Mouse (Mus musculus) embryonic facial prominence, embryonic 11.5 days (tissue): ENCODE measurements around the gene Vmn2r62. TPM values are rescaled to one million over a fixed set of nuclear protein-coding genes. Genes with fewer than 3 reads are reported as not detected.
"Not testable (repeated sequence)": the region's sequence is repeated elsewhere in the genome, so short reads cannot be mapped to it uniquely, and the experiment has no call there.

ENCODE experiments used
- ATAC-seq: fragments of 200-750 bp; cut with Nextera tagmentation; replicated peaks from 2 replicates; pipeline ENCODE4 v1.8.0; 2017; ENCODE audit warnings: low read depth; ENCODE audit not compliant: insufficient number of reproducible peaks, low FRiP score, low TSS enrichment
- DNase-seq: peaks from one replicate; pipeline ENCODE4 v3.0.0-alpha.2; 2015; ENCODE audit warnings: low spot score
- H3K27ac ChIP-seq: fragments of 300-500 bp; sonication (generic); replicated peaks from 2 replicates; pipeline ENCODE4 v1.5.1; 2014; ENCODE audit warnings: mild to moderate bottlenecking, low read depth, low read length, control low read depth
- H3K27me3 ChIP-seq: fragments of 300-500 bp; sonication (generic); 2 replicates; pipeline ENCODE4 v1.6.1; 2014; ENCODE audit warnings: mild to moderate bottlenecking, low read length, moderate library complexity, mixed read lengths; ENCODE audit not compliant: control insufficient read depth, insufficient read depth
- H3K36me3 ChIP-seq: fragments of 300-500 bp; sonication (generic); replicated peaks from 2 replicates; pipeline ENCODE4 v1.6.1; 2014; ENCODE audit warnings: low read depth, mild to moderate bottlenecking, low read length, moderate library complexity, mixed read lengths; ENCODE audit not compliant: control insufficient read depth, insufficient read depth
- H3K4me1 ChIP-seq: fragments of 300-500 bp; sonication (generic); 2 replicates; pipeline ENCODE4 v1.6.1; 2014; ENCODE audit warnings: low read length, mixed read lengths; ENCODE audit not compliant: control insufficient read depth, insufficient read depth
- H3K4me2 ChIP-seq: fragments of 300-500 bp; sonication (generic); 2 replicates; pipeline ENCODE4 v1.6.1; 2014; ENCODE audit warnings: low read depth, mild to moderate bottlenecking, control low read depth, low read length, moderate library complexity
- H3K4me3 ChIP-seq: fragments of 300-500 bp; sonication (generic); 2 replicates; pipeline ENCODE4 v1.5.1; 2014; ENCODE audit warnings: low read depth, low read length, control low read depth
- H3K9ac ChIP-seq: fragments of 300-500 bp; sonication (generic); replicated peaks from 2 replicates; pipeline ENCODE4 v1.6.1; 2014; ENCODE audit warnings: mild to moderate bottlenecking, control low read depth, low read length
- H3K9me3 ChIP-seq: fragments of 300-500 bp; sonication (generic); replicated peaks from 2 replicates; pipeline ENCODE4 v1.6.1; 2016; ENCODE audit warnings: mild to moderate bottlenecking, low read length, inconsistent platforms, mixed read lengths; ENCODE audit not compliant: control insufficient read depth
- WGBS: fragments of 180-500 bp; shearing (Covaris S2); extraction: QIAGEN DNeasy Blood & Tissue Kit; methylation state at CpG from one replicate; pipeline ENCODE4 v1.1.7; 2014; 5-methylcytosine and 5-hydroxymethylcytosine counted together
- polyA plus RNA-seq: library from polyadenylated mRNA; unstranded; fragments of >200 nt; fragmentation: Nextera tagmentation; extraction: Ambion mirVana; gene quantifications from 2 replicates; pipeline ENCODE4 v1.2.1, GENCODE M21; 2014

The Vmn2r62 gene
- polyA plus RNA-seq: not detected in 2 replicates

GRCm38 (mm10) chr7:42793425-42793824 is at the start of gene Vmn2r62:
Gene Vmn2r62, minus strand, starts transcription at chr7:42793525.
- ATAC-seq, H3K27ac ChIP-seq, H3K36me3 ChIP-seq, H3K27me3 ChIP-seq, H3K4me3 ChIP-seq, H3K9ac ChIP-seq, H3K4me2 ChIP-seq, H3K9me3 ChIP-seq, DNase-seq, H3K4me1 ChIP-seq: not testable (repeated sequence)
- no CpG with 5 or more reads among the region's 1 CpGs for WGBS

- not testable (repeated sequence) for H3K4me1 ChIP-seq, H3K4me2 ChIP-seq, H3K9me3 ChIP-seq, H3K27me3 ChIP-seq, H3K9ac ChIP-seq, DNase-seq, ATAC-seq, H3K27ac ChIP-seq, H3K36me3 ChIP-seq, H3K4me3 ChIP-seq
Measured at GRCm38 (mm10) chr7:42838366-42838765, 45.0 kb upstream of the Vmn2r62 start.

GRCm38 (mm10) chr7:42832221-42832620 is 38.9 kb upstream of the Vmn2r62 start:
- ATAC-seq (no peak), DNase-seq (no peak)
- Histone ChIP-seq H3K27me3 (no peaks in the 10 kb centered on the region), H3K4me1 (no peaks in the 10 kb centered on the region), H3K4me3 (no peak overlapping the region), H3K36me3 (no peaks in the 10 kb centered on the region), H3K4me2 (no peak overlapping the region), H3K27ac (no peak overlapping the region), H3K9ac (no peak overlapping the region), H3K9me3 (no peaks in the 10 kb centered on the region)
- 71% methylated on average over 3 of the region's 3 CpGs for WGBS

- no peak overlapping the region for H3K27ac ChIP-seq
- no peak for DNase-seq
- no peak for ATAC-seq
- WGBS: 55% methylated on average over 20 of the region's 20 CpGs
- no peaks in the 10 kb centered on the region for H3K4me1 ChIP-seq
- no peak overlapping the region for H3K4me3 ChIP-seq
- H3K9ac ChIP-seq: no peak overlapping the region
- H3K36me3 ChIP-seq: no peaks in the 10 kb centered on the region
- no peaks in the 10 kb centered on the region for H3K9me3 ChIP-seq
- H3K27me3 ChIP-seq: no peaks in the 10 kb centered on the region
- no peak overlapping the region for H3K4me2 ChIP-seq
Measured at GRCm38 (mm10) chr7:42749836-42750235, 43.5 kb downstream of the Vmn2r62 start.

DNA sequence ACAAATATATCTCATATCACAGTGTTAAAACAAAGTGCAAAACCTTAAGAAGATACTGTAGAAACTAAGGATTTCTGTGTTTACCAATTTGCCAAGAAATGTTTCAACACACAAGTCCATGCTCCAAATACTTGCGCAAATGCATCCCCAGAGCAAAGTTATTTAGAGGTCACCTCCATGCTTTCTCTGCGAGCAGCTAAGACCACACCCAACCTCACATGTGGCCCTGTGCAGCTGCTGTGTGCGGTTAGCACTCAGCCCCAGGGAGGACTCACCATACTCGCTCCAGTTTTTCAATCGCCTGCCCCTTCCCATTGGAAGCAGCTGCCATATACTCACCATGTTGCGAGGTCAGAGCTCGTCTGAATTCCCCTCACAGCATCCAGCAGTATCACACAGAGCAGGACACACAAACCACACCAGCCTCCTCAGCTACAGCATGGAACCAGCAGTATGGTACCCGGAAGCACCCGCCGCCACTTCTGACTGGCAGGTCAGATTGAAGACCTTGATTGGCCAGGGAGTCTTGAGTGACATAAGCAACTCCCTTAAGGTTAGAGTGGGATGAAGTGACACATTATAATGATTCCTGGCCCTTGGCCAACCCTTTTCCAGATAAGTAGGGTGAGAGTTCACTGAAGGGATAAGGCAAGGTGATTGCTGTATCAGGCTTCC is 54.7 kb downstream of the Vmn2r62 start:
- no peak overlapping the region for H3K4me3 ChIP-seq
- H3K4me1 ChIP-seq: no peaks in the 10 kb centered on the region
- 82% methylated on average over 10 of the region's 10 CpGs for WGBS
- no peaks in the 10 kb centered on the region for H3K27me3 ChIP-seq
- ATAC-seq (no peak), DNase-seq (no peak)
- H3K36me3 ChIP-seq: no peaks in the 10 kb centered on the region
- H3K4me2 ChIP-seq: no peak overlapping the region
- no peak overlapping the region for H3K9ac ChIP-seq
- H3K27ac ChIP-seq: no peak overlapping the region
- no peaks in the 10 kb centered on the region for H3K9me3 ChIP-seq

- H3K9ac ChIP-seq, H3K4me1 ChIP-seq, H3K4me3 ChIP-seq, H3K27ac ChIP-seq, ATAC-seq, H3K4me2 ChIP-seq, DNase-seq, H3K27me3 ChIP-seq, H3K36me3 ChIP-seq, H3K9me3 ChIP-seq: not testable (repeated sequence)
- WGBS: 80% methylated on average over 4 of the region's 4 CpGs
Measured at GRCm38 (mm10) chr7:42726917-42727316, 66.4 kb downstream of the Vmn2r62 start, which contains the start of gene Gm17067. Gene Gm17067, minus strand, starts transcription at chr7:42727017.

Other genes with a start within 250 kb of the Vmn2r62 start
- not detected in 2 replicates for gene Gm21028, start 214.9 kb downstream of the Vmn2r62 start, polyA plus RNA-seq
- 1.5 and 1.9 TPM in 2 replicates for gene Zfp977, start 201.0 kb downstream of the Vmn2r62 start, polyA plus RNA-seq
- 1.2 and 1.4 TPM in 2 replicates for gene Zfp976, start 150.9 kb downstream of the Vmn2r62 start, polyA plus RNA-seq
- gene Zfp975, start 100.8 kb downstream of the Vmn2r62 start, polyA plus RNA-seq: 11.6 and 11.8 TPM in 2 replicates
- gene Gm17067, start 66.5 kb downstream of the Vmn2r62 start, polyA plus RNA-seq: not detected in 2 replicates
- not detected in 2 replicates for gene Gm2381, start 73.7 kb upstream of the Vmn2r62 start, polyA plus RNA-seq
- not detected in 2 replicates for gene Vmn2r63, start 140.3 kb upstream of the Vmn2r62 start, polyA plus RNA-seq
- gene Gm9268, start 225.2 kb upstream of the Vmn2r62 start, polyA plus RNA-seq: not detected in 2 replicates